ENCODE assay signal across 8 mouse cellular contexts in genomic region chr17:74846031-74846891, GRCm38 (mm10).
A peak's percentile ranks its signal among the peaks of the same experiment; 100 is the strongest.
DNase-seq lines count a peak whose midpoint lies in the region; ATAC-seq and TF ChIP-seq lines count a peak whose summit lies in the region.

No protein-coding gene starts in this region.

- peak; percentile 30 for DNase-seq in hindbrain, embryonic 10.5 days (ENCODE audit: low spot score)
- peak; percentile 43 for DNase-seq in kidney, adult 9 months
- peak; percentile 57 for DNase-seq in lung, postnatal 0 days (ENCODE audit: low spot score)
- DNase-seq in layer of hippocampus, adult 9-10 months (ENCODE audit: low spot score): no peak
- DNase-seq in right cerebral cortex, postnatal 14 days: no peak
- DNase-seq in frontal cortex, postnatal 36 days (ENCODE audit: low spot score in 2 of 2): no peak

- H3K9me3 ChIP-seq in hindbrain, embryonic 10.5 days: no peaks in the 10 kb centered on the region
- H3K9me3 ChIP-seq in hindbrain, embryonic 13.5 days: no peaks in the 10 kb centered on the region
- H3K9me3 ChIP-seq in forebrain, embryonic 12.5 days: no peaks in the 10 kb centered on the region
- H3K9me3 ChIP-seq in lung, postnatal 0 days (ENCODE audit: low read length): no peaks in the 10 kb centered on the region

- H3K36me3 ChIP-seq in hindbrain, embryonic 10.5 days: no peaks in the 10 kb centered on the region
- no peaks in the 10 kb centered on the region for H3K36me3 ChIP-seq in hindbrain, embryonic 13.5 days
- H3K36me3 ChIP-seq in forebrain, embryonic 12.5 days (replicated peaks): no peaks in the 10 kb centered on the region
- H3K36me3 ChIP-seq in lung, postnatal 0 days (ENCODE audit: insufficient read depth, low read length): no peaks in the 10 kb centered on the region

- WGBS in hindbrain, embryonic 10.5 days: 55% methylated on average over 10 of the region's 10 CpGs
- 54% methylated on average over 10 of the region's 10 CpGs for WGBS in hindbrain, embryonic 13.5 days
- 44% methylated on average over 10 of the region's 10 CpGs for WGBS in forebrain, embryonic 12.5 days
- WGBS in lung, postnatal 0 days: 24% methylated on average over 10 of the region's 10 CpGs

- no peak overlapping the region for H3K4me3 ChIP-seq in hindbrain, embryonic 10.5 days
- no peak overlapping the region for H3K4me3 ChIP-seq in hindbrain, embryonic 13.5 days
- H3K4me3 ChIP-seq in forebrain, embryonic 12.5 days (replicated peaks): no peak overlapping the region
- H3K4me3 ChIP-seq in lung, postnatal 0 days (ENCODE audit: low read depth, low read length): no peak overlapping the region

- no peak overlapping the region for H3K4me2 ChIP-seq in hindbrain, embryonic 13.5 days
- H3K4me2 ChIP-seq in forebrain, embryonic 12.5 days: no peak overlapping the region
- no peak overlapping the region for H3K4me2 ChIP-seq in lung, postnatal 0 days (replicated peaks; ENCODE audit: low read depth, low read length)

- H3K4me1 ChIP-seq in hindbrain, embryonic 10.5 days (replicated peaks): peaks cover 10% of the 10 kb centered on the region
- H3K4me1 ChIP-seq in hindbrain, embryonic 13.5 days (replicated peaks): peaks cover 7% of the 10 kb centered on the region
- peaks cover 6% of the 10 kb centered on the region for H3K4me1 ChIP-seq in forebrain, embryonic 12.5 days
- H3K4me1 ChIP-seq in lung, postnatal 0 days (ENCODE audit: insufficient read depth, low read depth, low read length): peaks cover 6% of the 10 kb centered on the region; the same call in 1 of the 2 replicates

- ATAC-seq in hindbrain, embryonic 13.5 days (ENCODE audit: low FRiP score): no peak
- no peak for ATAC-seq in forebrain, embryonic 12.5 days (ENCODE audit: low FRiP score)
- peak; percentile 80 for ATAC-seq in lung, postnatal 0 days

- no peaks in the 10 kb centered on the region for H3K27me3 ChIP-seq in hindbrain, embryonic 10.5 days (ENCODE audit: insufficient read depth, poor library complexity, severe bottlenecking)
- no peaks in the 10 kb centered on the region for H3K27me3 ChIP-seq in hindbrain, embryonic 13.5 days
- H3K27me3 ChIP-seq in forebrain, embryonic 12.5 days: no peaks in the 10 kb centered on the region
- no peaks in the 10 kb centered on the region for H3K27me3 ChIP-seq in lung, postnatal 0 days (replicated peaks; ENCODE audit: insufficient read depth, low read length)

- H3K9ac ChIP-seq in hindbrain, embryonic 13.5 days: no peak overlapping the region
- no peak overlapping the region for H3K9ac ChIP-seq in forebrain, embryonic 12.5 days
- H3K9ac ChIP-seq in lung, postnatal 0 days (replicated peaks; ENCODE audit: low read depth): no peak overlapping the region

- no peak for TF ChIP-seq EP300 in lung, postnatal 0 days (IDR thresholded peaks at IDR 0.05)

- peak overlapping the region; percentile 25; the same call in 1 of the 2 replicates for H3K27ac ChIP-seq in hindbrain, embryonic 10.5 days
- H3K27ac ChIP-seq in hindbrain, embryonic 13.5 days: no peak overlapping the region
- H3K27ac ChIP-seq in forebrain, embryonic 12.5 days: peak overlapping the region; percentile 46; the same call in 1 of the 2 replicates
- peak overlapping the region; percentile 11 for H3K27ac ChIP-seq in lung, postnatal 0 days (ENCODE audit: low read length)

- no peak for TF ChIP-seq CTCF in lung, postnatal 0 days (IDR thresholded peaks at IDR 0.05)

Comparison
In these comparisons a context has a peak if more than half of its experiments do, and no peak if none do; other contexts are left out.
1. DNase-seq: peak in hindbrain, embryonic 10.5 days (single experiment), kidney, adult 9 months (single experiment) and lung, postnatal 0 days (single experiment); none in layer of hippocampus, adult 9-10 months (single experiment), right cerebral cortex, postnatal 14 days (single experiment) and frontal cortex, postnatal 36 days (0 of 2).